Mouse (Mus musculus) adrenal gland, postnatal 36 days (tissue): ENCODE data around the gene Bzw2. TPM values are rescaled to one million over a fixed set of nuclear protein-coding genes. Genes with fewer than 3 reads are reported as not detected.

Experiments used
- DNase-seq, 2 experiments: peaks; one replicate each; pipeline ENCODE4 v3.0.0; 2021; ENCODE audit warnings: mixed read lengths in 1 of 2
- total RNA-seq, 2 experiments: library from RNA; stranded (reverse); gene quantifications; 2 replicates each; pipeline ENCODE4 v1.2.3; 2021

The Bzw2 gene
- total RNA-seq, 2 experiments from 2014 or later = 19.0 to 28.3 TPM

DNA sequence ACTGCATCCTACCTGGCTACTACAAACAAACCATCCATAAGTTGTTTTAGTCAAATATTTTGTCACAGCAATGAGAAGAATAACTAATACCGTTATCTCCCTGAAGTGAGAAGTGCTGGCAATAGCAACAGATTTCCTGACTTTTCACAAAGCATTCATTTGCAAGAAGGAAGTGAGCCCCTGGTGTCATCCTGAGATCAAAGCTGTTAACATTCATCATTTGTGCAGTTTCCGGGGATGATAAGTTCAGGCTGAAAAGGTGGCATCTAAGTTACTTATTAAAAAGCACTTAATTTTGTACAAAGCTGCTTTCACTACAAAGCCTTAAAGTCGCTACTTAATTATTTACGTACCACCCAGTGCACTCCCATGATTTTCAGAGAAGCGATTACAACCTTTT is 85.0 kb downstream of the Bzw2 start:
- DNase-seq = no peak

DNA sequence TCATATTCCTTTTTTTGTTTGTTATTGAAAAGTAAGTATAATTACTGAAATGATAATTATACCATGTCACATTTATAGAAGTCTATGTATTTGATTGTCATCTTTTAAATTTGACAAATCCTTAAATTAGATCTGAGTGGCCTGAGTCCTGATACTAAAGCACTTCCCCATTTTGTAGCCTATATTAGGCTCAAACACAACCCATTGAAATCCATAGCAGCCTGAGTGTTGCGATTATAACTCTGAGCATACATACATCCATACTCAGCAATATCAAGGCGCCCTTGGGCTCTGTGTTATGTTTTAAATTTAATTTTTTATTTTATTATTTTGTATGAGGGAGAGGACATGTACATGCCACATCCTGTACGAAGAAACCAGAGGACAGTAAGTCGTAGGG is 87.6 kb downstream of the Bzw2 start:
- DNase-seq = no peak

DNA sequence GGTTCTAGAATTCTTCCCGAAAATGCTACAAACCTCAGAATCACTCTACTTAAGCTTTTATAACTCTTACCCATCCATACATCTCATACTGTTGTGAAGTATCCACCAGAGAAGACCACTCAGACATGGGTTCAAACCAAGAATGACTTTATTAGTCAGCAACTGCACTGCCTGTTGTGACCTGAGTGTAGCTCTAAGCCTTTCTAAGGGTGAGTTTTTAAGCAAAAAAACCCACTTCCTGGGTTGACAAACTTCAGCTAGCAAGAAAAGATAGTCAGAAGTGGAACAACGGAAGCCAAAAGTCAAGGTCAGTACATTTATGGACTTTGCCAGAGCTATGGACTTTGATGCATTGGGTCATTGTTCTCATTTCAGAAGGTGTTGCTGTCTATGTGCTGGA is 90.3 kb downstream of the Bzw2 start:
- no peak for DNase-seq

DNA sequence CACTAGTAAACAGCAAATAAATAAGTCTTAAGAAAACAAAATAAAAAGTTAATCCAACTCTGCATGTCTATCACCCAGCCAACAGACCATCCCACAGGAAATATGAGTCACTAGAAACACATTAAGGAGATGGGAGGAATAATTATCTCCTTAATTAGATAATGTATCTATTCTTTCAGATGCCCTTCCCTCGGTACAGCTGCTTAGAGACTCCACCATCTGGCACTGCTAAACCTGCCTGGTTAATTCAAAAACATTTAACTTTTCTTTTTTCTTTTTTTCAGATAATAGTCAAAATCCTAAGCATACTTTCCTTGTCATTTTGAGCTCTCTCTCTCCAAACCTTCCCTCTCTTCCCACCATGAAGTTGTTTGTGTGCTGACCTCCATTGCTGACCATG is 92.0 kb downstream of the Bzw2 start:
- DNase-seq = no peak

DNA sequence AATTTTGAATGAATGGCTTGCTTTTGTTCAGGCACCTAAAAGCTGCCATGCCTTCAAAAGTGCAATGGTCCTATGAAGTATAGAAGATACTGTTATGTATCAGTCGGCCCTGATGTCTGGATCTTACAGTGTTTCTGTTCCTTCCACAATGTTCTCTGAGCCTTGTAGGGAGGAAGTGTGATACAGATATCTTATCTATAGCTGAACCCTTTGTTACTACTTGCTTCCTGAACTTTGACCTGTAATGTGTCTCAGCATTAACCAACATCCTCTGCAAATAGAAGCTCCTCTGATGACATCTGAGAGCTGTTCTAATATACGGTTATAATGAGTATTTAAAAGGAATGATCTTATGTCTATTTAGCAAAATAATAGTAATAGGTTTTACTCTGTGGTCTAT is 100.2 kb downstream of the Bzw2 start:
- DNase-seq = no peak

DNA sequence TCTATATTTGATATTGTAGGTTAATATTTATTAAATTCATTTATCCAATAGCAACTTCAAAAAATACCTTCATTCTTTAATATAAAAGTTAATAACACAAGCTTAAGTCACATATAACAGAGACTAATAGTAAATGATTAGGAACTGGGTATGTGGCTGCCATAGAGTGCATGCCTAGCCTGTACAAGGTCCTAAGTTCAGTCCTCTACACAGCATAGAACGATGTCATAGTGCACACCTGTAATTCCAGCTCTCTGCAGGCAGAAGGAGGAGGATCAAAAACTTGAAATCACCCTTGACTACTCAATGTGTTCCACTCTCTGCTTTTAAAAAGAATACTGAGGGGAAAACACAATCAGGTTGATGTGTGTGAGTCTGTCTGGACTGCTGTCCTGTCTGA is 107.6 kb downstream of the Bzw2 start:
- DNase-seq = no peak

DNA sequence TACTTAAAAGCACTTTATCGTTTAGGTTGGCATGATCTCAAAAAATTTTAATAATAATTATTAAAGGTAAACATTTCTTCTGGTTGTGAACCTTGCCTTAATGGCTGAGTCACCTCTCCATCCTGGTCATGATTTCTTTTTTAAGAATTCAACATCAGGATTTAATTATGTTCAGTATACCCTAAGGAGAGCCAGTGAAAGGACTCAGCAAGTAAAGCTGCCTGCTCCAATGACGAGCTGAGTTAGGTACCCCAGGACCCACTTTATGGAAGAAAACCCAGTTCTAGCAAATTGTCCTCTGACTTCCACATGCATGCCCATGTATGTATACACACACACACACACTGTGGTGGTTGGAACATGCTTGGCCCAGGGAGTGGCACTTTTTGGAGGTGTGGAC is 110.3 kb downstream of the Bzw2 start:
- no peak for DNase-seq

DNA sequence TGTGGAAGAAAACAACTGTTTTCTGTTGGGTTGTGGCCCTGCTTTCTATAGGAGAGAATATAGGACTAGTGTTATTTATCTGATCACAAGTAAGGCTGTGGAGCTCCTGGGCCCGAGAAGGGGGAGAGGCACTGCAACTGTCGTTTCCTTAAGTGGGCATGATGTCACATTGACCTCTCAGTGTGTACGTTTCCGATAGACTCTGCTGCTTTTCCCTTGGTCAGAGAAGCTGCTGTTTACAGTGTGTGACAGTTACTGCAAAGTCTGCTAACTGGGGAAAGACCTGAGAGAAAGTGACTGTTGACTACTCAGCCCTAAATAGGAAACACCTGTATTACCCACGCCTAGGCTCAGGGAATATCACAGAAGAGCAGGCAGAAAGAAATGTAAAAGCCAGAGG is 111.7 kb downstream of the Bzw2 start:
- DNase-seq = no peak

DNA sequence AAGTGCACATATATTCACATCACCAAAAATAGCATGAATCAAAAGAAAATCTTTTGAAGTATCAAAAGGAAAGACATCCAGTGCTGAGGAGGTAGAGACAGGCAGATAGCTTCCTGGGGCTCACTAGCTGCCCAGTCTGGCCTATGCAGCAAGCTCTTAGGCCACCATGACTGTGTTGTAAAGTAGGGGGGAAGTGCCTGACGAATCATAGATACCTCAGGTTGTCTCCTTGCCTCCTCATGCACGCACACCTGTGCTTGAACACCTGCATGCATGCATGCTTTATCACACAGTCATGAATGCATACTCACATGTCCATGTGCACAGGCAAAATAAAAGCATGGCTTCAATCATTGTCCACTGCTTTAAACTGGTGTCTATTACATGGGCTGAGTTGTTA is 113.2 kb downstream of the Bzw2 start:
- DNase-seq = no peak

DNA sequence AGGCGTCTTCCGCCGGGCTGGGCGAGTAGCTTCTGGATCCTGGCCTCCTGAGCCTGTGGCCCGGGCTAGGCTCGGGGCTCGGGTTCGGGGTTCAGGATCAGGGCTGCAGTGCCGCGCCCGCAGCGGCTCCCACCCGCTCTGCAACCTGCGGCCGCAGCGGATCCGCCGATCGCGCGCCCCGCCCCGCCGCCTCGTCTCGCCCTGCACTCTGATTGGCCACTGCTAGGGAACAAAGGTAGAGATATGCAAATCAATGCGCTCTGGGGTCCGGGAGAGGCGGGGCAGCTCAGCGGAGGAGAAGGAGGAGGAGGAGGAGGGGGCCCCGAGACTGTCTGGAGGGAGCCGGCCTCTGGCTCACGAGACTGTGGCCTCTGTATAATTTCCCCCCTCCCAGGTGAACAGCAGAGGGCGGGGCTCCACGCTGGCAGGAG is 115.5 kb downstream of the Bzw2 start, which contains the start of gene Tspan13:
Tspan13 (minus strand) TSS at position 153 of the 431 bp plus-strand sequence.
- DNase-seq = peak; percentile 86 to 87

Other genes with a start within 250 kb of the Bzw2 start
- gene Agr3, start 232.5 kb downstream of the Bzw2 start, total RNA-seq = not detected
- gene Agr2, start 165.2 kb downstream of the Bzw2 start, total RNA-seq = not detected
- gene Tspan13, start 115.6 kb downstream of the Bzw2 start, total RNA-seq = 10 to 100 TPM in 1 of 2 experiments, 1 to 10 TPM in 1; 9.2 to 10.0 TPM
- gene Ankmy2, start 966 bp downstream of the Bzw2 start, total RNA-seq = 10 to 100 TPM; 27.9 to 43.6 TPM
- gene Lrrc72, start 95.3 kb upstream of the Bzw2 start, total RNA-seq = not detected
- gene Sostdc1, start 156.1 kb upstream of the Bzw2 start, total RNA-seq = under 1 TPM; 0.49 to 0.83 TPM
- 10 to 100 TPM in 1 of 2 experiments, 1 to 10 TPM in 1; 7.8 to 10.1 TPM for gene Ispd, start 223.4 kb upstream of the Bzw2 start, total RNA-seq
- gene D630036H23Rik, start 224.1 kb upstream of the Bzw2 start, total RNA-seq = 1 to 10 TPM; 1.3 to 2.0 TPM